Mouse (Mus musculus): ENCODE measurements around the gene Limk1.

- TF ChIP-seq CTCF (IDR thresholded peaks at IDR 0.05; ENCODE audit: low read depth) (no peak), EP300 (IDR thresholded peaks at IDR 0.05; ENCODE audit: low read depth) (no peak)
Measured at GRCm38 (mm10) chr5:134672198-134672516, 16.2 kb downstream of the Limk1 start.

All from heart, postnatal 0 days (tissue).